In the genomic region with DNA sequence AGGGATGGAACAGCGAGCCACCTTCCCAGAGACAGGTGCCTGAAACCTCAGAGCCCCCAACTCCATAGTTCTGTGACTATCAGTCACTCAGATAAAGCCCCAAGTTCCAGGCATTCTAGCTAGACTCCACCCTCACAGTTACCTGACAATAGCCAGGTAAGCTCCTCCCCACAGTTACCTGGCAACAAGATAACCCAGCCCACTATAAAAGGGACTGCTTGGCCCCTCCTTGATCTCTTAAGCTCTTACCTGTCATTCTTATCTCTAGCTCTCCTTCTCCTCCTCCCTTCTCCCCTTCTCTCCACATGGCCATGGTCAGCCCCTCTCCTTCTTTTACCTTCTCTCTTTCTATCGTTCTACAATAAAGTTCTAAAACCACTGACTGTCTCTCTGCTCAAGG, we compare ENCODE assay signal across 26 mouse cellular contexts.
A peak's percentile ranks its signal among the peaks of the same experiment; 100 is the strongest.
DNase-seq lines count a peak whose midpoint lies in the region; ATAC-seq lines count a peak whose summit lies in the region.
"Had no signal": no experiment of that assay in that cellular context is flagged by ENCODE, and none has a peak within 500 bp of the region (broad histone marks: within the 10 kb centered on the region; RNA-seq: fewer than 3 reads in every experiment).

No protein-coding gene starts in this region.

- peak; percentile 83 for ATAC-seq in intestine, embryonic 14.5 days (replicated peaks; ENCODE audit: low FRiP score, low TSS enrichment, low read depth)
- ATAC-seq in intestine, embryonic 15.5 days, result peak; percentile 93
- ATAC-seq in stomach, embryonic 16.5 days (ENCODE audit: insufficient read depth, low FRiP score), result peak; percentile 37; the same call in 1 of the 2 replicates
- ATAC-seq: activated CD4-positive, CD25-positive, alpha-beta regulatory T cell, adult 4 months; CD4-positive, CD25-positive, alpha-beta regulatory T cell, adult 4 months; forebrain, embryonic 13.5 days; forebrain, embryonic 16.5 days; hindbrain, embryonic 16.5 days had no signal

- H3K4me2 ChIP-seq in intestine, embryonic 14.5 days (ENCODE audit: low read length), result no peak overlapping the region
- H3K4me2 ChIP-seq in intestine, embryonic 15.5 days (replicated peaks), result no peak overlapping the region
- H3K4me2 ChIP-seq in stomach, embryonic 16.5 days (ENCODE audit: low read depth, low read length), result no peak overlapping the region
- H3K4me2 ChIP-seq: forebrain, embryonic 13.5 days; heart, embryonic 12.5 days; heart, embryonic 15.5 days; hindbrain, embryonic 13.5 days had no signal

- no peak overlapping the region for H3K27ac ChIP-seq in intestine, embryonic 14.5 days (ENCODE audit: low read depth)
- no peak overlapping the region for H3K27ac ChIP-seq in intestine, embryonic 15.5 days
- no peak overlapping the region for H3K27ac ChIP-seq in stomach, embryonic 16.5 days (ENCODE audit: low read length)
- H3K27ac ChIP-seq: forebrain, embryonic 10.5 days; forebrain, embryonic 13.5 days; heart, embryonic 15.5 days; hindbrain, embryonic 10.5 days; hindbrain, embryonic 13.5 days had no signal

- no peak for DNase-seq in intestine, embryonic 14.5 days (ENCODE audit: low spot score)
- DNase-seq in large intestine, adult 2 months (ENCODE audit: low read depth, low spot score), result peak; percentile 24
- no peak for DNase-seq in right cerebral cortex, postnatal 14 days
- DNase-seq in embryo, embryonic 10.5 days (ENCODE audit: low spot score), result no peak
- DNase-seq: adrenal gland, adult 8-10 months; adrenal gland, postnatal 25 days; cerebellum, adult 11-12 months; cerebellum, adult 8-10 months; cerebellum, postnatal 10 days; cerebellum, postnatal 36 days; gastrocnemius, postnatal 25 days; heart, adult 18-20 months; heart, postnatal 10 days; heart, postnatal 36 days had no signal

- no peak overlapping the region for H3K9ac ChIP-seq in intestine, embryonic 14.5 days (ENCODE audit: low read length)
- no peak overlapping the region for H3K9ac ChIP-seq in intestine, embryonic 15.5 days
- no peak overlapping the region for H3K9ac ChIP-seq in stomach, embryonic 16.5 days (ENCODE audit: low read length)
- H3K9ac ChIP-seq: forebrain, embryonic 13.5 days; heart, embryonic 12.5 days; heart, embryonic 15.5 days; hindbrain, embryonic 13.5 days had no signal

- H3K4me1 ChIP-seq in intestine, embryonic 14.5 days (replicated peaks; ENCODE audit: control insufficient read depth, insufficient read depth, low read length), result no peaks in the 10 kb centered on the region
- peaks cover 3% of the 10 kb centered on the region; the same call in 1 of the 2 replicates for H3K4me1 ChIP-seq in intestine, embryonic 15.5 days (replicated peaks)
- no peaks in the 10 kb centered on the region for H3K4me1 ChIP-seq in stomach, embryonic 16.5 days (ENCODE audit: control insufficient read depth, insufficient read depth, low read length)
- H3K4me1 ChIP-seq: forebrain, embryonic 10.5 days; forebrain, embryonic 13.5 days; heart, embryonic 12.5 days; heart, embryonic 15.5 days; hindbrain, embryonic 10.5 days; hindbrain, embryonic 13.5 days had no signal

- H3K9me3 ChIP-seq in intestine, embryonic 14.5 days (ENCODE audit: control insufficient read depth, low read length), result no peaks in the 10 kb centered on the region
- H3K9me3 ChIP-seq in intestine, embryonic 15.5 days, result no peaks in the 10 kb centered on the region
- no peaks in the 10 kb centered on the region for H3K9me3 ChIP-seq in stomach, embryonic 16.5 days (replicated peaks; ENCODE audit: control insufficient read depth, low read length)
- H3K9me3 ChIP-seq: forebrain, embryonic 10.5 days; forebrain, embryonic 13.5 days; heart, embryonic 15.5 days; hindbrain, embryonic 10.5 days; hindbrain, embryonic 13.5 days had no signal

- WGBS in intestine, embryonic 14.5 days, result 85% methylated on average over 2 of the region's 2 CpGs
- 66% methylated on average over 2 of the region's 2 CpGs for WGBS in intestine, embryonic 15.5 days
- WGBS in large intestine, adult 2 months, result 68% methylated on average over 2 of the region's 2 CpGs
- 73% methylated on average over 2 of the region's 2 CpGs for WGBS in stomach, embryonic 16.5 days

- H3K27me3 ChIP-seq in intestine, embryonic 14.5 days (replicated peaks; ENCODE audit: control insufficient read depth, insufficient read depth, low read length), result no peaks in the 10 kb centered on the region
- no peaks in the 10 kb centered on the region for H3K27me3 ChIP-seq in intestine, embryonic 15.5 days (replicated peaks)
- H3K27me3 ChIP-seq in stomach, embryonic 16.5 days (ENCODE audit: control insufficient read depth, insufficient read depth, low read length), result no peaks in the 10 kb centered on the region
- H3K27me3 ChIP-seq: forebrain, embryonic 13.5 days; heart, embryonic 12.5 days; heart, embryonic 15.5 days; hindbrain, embryonic 13.5 days had no signal

- no peaks in the 10 kb centered on the region for H3K36me3 ChIP-seq in intestine, embryonic 14.5 days (ENCODE audit: control insufficient read depth, insufficient read depth, low read length)
- no peaks in the 10 kb centered on the region for H3K36me3 ChIP-seq in intestine, embryonic 15.5 days
- no peaks in the 10 kb centered on the region for H3K36me3 ChIP-seq in stomach, embryonic 16.5 days (ENCODE audit: control insufficient read depth, insufficient read depth, low read length)
- H3K36me3 ChIP-seq: forebrain, embryonic 10.5 days; heart, embryonic 12.5 days; heart, embryonic 15.5 days; hindbrain, embryonic 10.5 days; hindbrain, embryonic 13.5 days had no signal

- H3K4me3 ChIP-seq in intestine, embryonic 14.5 days (ENCODE audit: low read depth, low read length), result no peak overlapping the region
- no peak overlapping the region for H3K4me3 ChIP-seq in intestine, embryonic 15.5 days (replicated peaks)
- H3K4me3 ChIP-seq in stomach, embryonic 16.5 days (replicated peaks; ENCODE audit: low read length), result no peak overlapping the region
- H3K4me3 ChIP-seq: forebrain, embryonic 10.5 days; forebrain, embryonic 13.5 days; heart, embryonic 12.5 days; heart, embryonic 15.5 days; hindbrain, embryonic 10.5 days; hindbrain, embryonic 13.5 days had no signal

Comparison
In these comparisons a context has a peak if more than half of its experiments do, and no peak if none do; other contexts are left out.
1. ATAC-seq: peak in every context shown above with its lines; median percentile 93 in intestine, embryonic 15.5 days; 83 in intestine, embryonic 14.5 days; 37 in stomach, embryonic 16.5 days.